Mouse (Mus musculus): ENCODE measurements at regions not wholly inside any gene's neighbourhood (a gene's known extent, or its start where the extent isn't known, plus 50 kb on each side); places are given as distances from the start of the nearest gene placed in this dataset.

DNA sequence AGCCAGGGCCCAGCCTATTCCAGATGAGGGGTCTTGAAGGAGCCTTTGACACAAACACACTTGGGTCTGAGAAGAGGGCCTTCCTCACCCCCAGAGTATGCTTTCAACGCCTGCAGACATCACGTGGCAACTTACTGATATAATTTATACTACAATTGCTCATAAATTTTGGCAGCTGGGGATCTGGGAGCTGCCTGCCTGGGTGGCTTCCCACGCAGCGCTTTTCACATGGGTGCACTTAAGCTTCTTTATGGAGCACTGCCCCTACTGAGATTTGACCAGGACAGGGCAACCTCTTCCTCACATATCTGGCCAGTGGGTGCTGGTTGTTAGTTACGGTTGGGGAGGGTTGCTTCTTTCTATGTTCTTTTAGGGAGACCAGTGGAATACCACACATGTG lies 61.6 kb downstream of the Spesp1 start:
- no peaks in the 10 kb centered on the region for H3K27me3 ChIP-seq
- H3K36me3 ChIP-seq: no peaks in the 10 kb centered on the region
- WGBS: 87% methylated on average over 5 of the region's 5 CpGs
- ATAC-seq (ENCODE audit: low FRiP score, low read depth): no peak
- no peaks in the 10 kb centered on the region for H3K9me3 ChIP-seq
- no peak overlapping the region for H3K9ac ChIP-seq (replicated peaks)
- H3K4me3 ChIP-seq: no peak overlapping the region
- H3K4me1 ChIP-seq: peaks cover 4% of the 10 kb centered on the region; the same call in 1 of the 2 replicates
- no peak overlapping the region for H3K27ac ChIP-seq (replicated peaks)
- no peak overlapping the region for H3K4me2 ChIP-seq (replicated peaks)

- Histone ChIP-seq H3K27me3 (no peaks in the 10 kb centered on the region), H3K9ac (replicated peaks) (no peak overlapping the region), H3K9me3 (no peaks in the 10 kb centered on the region), H3K36me3 (no peaks in the 10 kb centered on the region), H3K27ac (replicated peaks) (no peak overlapping the region), H3K4me2 (replicated peaks) (no peak overlapping the region), H3K4me3 (no peak overlapping the region), H3K4me1 (peaks cover 4% of the 10 kb centered on the region; the same call in 1 of the 2 replicates)
- ATAC-seq (ENCODE audit: low FRiP score, low read depth): no peak
- WGBS: 75% methylated on average over 13 of the region's 13 CpGs
Measured at GRCm38 (mm10) chr9:62215151-62215859, 66.7 kb downstream of the Spesp1 start.

DNA sequence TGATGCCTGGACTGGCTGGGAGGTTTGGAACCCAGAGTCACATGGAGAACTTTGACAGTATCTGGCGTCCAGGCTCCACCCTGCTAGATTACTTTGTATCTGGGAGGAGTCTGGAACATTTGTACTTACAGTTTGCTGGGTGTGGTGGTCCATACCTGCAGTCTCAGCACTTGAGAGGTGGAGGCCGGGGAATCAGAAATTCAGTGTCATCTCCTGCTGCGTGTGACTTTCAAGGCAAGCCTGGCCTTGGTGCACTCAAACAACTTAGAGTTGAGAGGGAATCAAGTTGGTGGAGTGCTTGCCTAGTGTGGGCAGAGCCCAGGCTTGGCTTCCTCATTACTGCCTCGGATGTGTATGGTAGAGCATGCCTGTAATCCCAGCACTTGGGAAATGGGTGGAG lies 67.5 kb downstream of the Spesp1 start:
- ATAC-seq (ENCODE audit: low FRiP score, low read depth): no peak
- no peaks in the 10 kb centered on the region for H3K9me3 ChIP-seq
- H3K36me3 ChIP-seq: no peaks in the 10 kb centered on the region
- H3K4me2 ChIP-seq (replicated peaks): no peak overlapping the region
- 86% methylated on average over 4 of the region's 4 CpGs for WGBS
- no peaks in the 10 kb centered on the region for H3K27me3 ChIP-seq
- H3K4me3 ChIP-seq: no peak overlapping the region
- H3K27ac ChIP-seq (replicated peaks): no peak overlapping the region
- H3K4me1 ChIP-seq: peaks cover 4% of the 10 kb centered on the region; the same call in 1 of the 2 replicates
- H3K9ac ChIP-seq (replicated peaks): no peak overlapping the region

DNA sequence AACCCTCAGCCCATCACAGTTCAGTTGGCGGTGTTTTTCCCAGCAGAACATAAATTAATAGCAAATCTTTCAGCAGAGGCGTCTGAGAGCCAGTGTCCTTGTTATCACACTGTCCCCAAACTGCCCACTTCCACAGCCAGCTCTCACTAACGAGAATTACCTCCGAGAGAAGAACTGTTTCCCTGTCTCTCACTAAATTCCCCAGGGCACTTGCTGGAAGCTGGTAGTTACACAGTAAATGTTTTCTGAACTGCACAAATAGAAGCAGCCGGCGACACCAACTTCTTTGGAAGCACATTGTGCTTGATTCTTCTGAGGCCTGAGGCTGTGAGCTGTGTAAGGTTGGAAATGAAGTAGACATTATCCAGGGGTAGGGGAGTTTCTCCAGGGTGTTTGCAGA lies 69.4 kb downstream of the Spesp1 start:
- Histone ChIP-seq H3K4me1 (peaks cover 4% of the 10 kb centered on the region; the same call in 1 of the 2 replicates), H3K36me3 (no peaks in the 10 kb centered on the region), H3K9me3 (no peaks in the 10 kb centered on the region), H3K27ac (replicated peaks) (no peak overlapping the region), H3K4me2 (replicated peaks) (no peak overlapping the region), H3K27me3 (no peaks in the 10 kb centered on the region), H3K9ac (replicated peaks) (no peak overlapping the region), H3K4me3 (no peak overlapping the region)
- ATAC-seq (ENCODE audit: low FRiP score, low read depth): no peak
- 64% methylated on average over 6 of the region's 6 CpGs for WGBS

DNA sequence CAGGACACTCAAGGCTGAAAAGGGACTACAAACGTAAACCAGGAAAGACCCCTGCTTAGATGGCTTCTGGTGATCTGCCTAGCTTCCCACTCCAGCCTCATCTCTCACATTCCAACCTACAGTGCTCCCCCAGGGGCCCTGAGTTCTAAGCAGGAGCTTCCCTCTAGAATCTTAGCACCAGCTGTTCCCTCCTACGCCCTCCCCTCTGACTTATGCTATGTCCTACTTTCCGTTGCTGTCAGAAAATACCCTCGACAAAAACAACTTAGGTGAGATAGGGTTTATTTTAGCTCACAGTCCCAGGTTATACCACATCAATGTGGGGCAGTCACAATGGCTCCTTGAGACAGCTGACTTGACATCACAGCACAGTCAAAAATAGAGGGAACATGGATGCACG lies 71.2 kb downstream of the Spesp1 start:
- Histone ChIP-seq H3K36me3 (no peaks in the 10 kb centered on the region), H3K27me3 (no peaks in the 10 kb centered on the region), H3K4me1 (peaks cover 4% of the 10 kb centered on the region; the same call in 1 of the 2 replicates), H3K9me3 (no peaks in the 10 kb centered on the region), H3K4me3 (no peak overlapping the region), H3K9ac (replicated peaks) (no peak overlapping the region), H3K27ac (replicated peaks) (no peak overlapping the region), H3K4me2 (replicated peaks) (no peak overlapping the region)
- ATAC-seq (ENCODE audit: low FRiP score, low read depth): no peak
- 79% methylated on average over 5 of the region's 5 CpGs for WGBS

DNA sequence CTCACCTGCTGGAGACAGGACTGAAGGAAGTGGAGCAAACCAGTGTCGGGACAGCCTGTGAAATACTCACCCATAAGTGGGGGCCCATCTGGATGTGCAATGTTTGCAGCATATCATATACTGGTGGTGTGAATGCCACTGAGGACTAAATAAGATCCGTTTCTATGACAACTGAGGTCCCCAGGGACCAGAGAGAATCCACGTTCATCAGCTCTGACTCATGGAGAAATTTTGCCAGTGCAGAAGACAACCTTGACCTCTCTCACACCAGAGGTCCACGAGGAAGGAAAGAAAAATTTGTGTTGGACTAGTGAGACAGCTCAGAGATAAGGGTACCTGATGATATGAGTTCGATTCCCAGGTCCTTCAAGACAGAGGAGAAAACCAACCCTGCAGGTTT lies 73.6 kb downstream of the Spesp1 start:
- no peak overlapping the region for H3K9ac ChIP-seq (replicated peaks)
- H3K4me1 ChIP-seq: peaks cover 4% of the 10 kb centered on the region; the same call in 1 of the 2 replicates
- H3K4me2 ChIP-seq (replicated peaks): no peak overlapping the region
- H3K36me3 ChIP-seq: no peaks in the 10 kb centered on the region
- H3K27ac ChIP-seq (replicated peaks): no peak overlapping the region
- H3K9me3 ChIP-seq: no peaks in the 10 kb centered on the region
- ATAC-seq (ENCODE audit: low FRiP score, low read depth): no peak
- no peak overlapping the region for H3K4me3 ChIP-seq
- 67% methylated on average over 5 of the region's 5 CpGs for WGBS
- no peaks in the 10 kb centered on the region for H3K27me3 ChIP-seq

DNA sequence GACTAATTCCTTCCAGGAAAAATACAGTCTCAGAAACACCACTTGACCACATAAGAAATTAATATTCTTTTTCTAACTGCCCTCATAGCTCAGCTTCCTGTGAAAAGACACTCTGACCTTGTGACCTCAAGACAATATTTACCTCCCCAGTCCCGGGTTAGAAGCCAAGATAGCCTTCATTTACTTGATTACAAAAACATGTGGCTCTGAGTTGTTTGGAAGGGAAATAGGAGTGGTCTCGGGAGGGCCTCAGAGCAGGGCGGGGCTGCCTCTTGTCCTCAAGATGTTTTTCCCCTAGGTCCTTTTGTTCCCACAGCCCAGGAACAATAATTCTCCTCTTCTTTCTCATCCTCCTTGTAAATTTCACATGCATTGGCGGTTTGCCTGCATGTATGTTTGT lies 76.7 kb downstream of the Spesp1 start:
- no peak overlapping the region for H3K4me2 ChIP-seq (replicated peaks)
- WGBS: 75% methylated on average over 4 of the region's 4 CpGs

GRCm38 (mm10) chr9:62203556-62203955 lies 78.5 kb downstream of the Spesp1 start:
- H3K27ac ChIP-seq (replicated peaks): no peak overlapping the region
- no peaks in the 10 kb centered on the region for H3K27me3 ChIP-seq
- H3K9me3 ChIP-seq: no peaks in the 10 kb centered on the region
- no peaks in the 10 kb centered on the region for H3K4me1 ChIP-seq
- ATAC-seq (ENCODE audit: low FRiP score, low read depth): no peak
- H3K4me2 ChIP-seq (replicated peaks): no peak overlapping the region
- no peak overlapping the region for H3K4me3 ChIP-seq
- 19% methylated on average over 4 of the region's 4 CpGs for WGBS
- no peaks in the 10 kb centered on the region for H3K36me3 ChIP-seq
- no peak overlapping the region for H3K9ac ChIP-seq (replicated peaks)

More for the DNA sequence above, 76.7 kb downstream of the Spesp1 start:
- no peak for ATAC-seq (ENCODE audit: low FRiP score, low read depth)
- no peaks in the 10 kb centered on the region for H3K9me3 ChIP-seq
- no peak overlapping the region for H3K27ac ChIP-seq (replicated peaks)
- H3K27me3 ChIP-seq: no peaks in the 10 kb centered on the region
- H3K4me1 ChIP-seq: no peaks in the 10 kb centered on the region
- no peak overlapping the region for H3K9ac ChIP-seq (replicated peaks)
- H3K36me3 ChIP-seq: no peaks in the 10 kb centered on the region
- H3K4me3 ChIP-seq: no peak overlapping the region

DNA sequence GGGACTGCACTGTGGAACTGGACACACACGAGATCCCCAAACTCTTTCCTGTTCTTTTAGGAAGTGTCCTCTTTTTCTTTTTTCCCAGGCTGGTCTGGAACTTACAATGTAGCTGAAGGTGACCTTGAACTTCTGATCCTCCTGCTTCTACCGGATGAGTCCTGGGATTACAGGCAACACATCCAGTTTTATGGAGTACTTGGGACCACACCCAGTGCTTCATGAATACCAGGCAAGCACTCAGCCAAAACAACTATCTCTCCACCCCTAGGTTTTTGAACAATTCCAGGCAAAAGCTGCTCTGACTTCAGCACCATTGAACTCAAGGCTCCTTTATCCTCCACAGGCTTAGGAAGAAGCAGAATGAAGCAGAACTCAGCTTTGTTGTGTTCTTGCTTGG lies 79.7 kb downstream of the Spesp1 start:
- no peak for ATAC-seq (ENCODE audit: low FRiP score, low read depth)
- Histone ChIP-seq H3K9ac (replicated peaks) (no peak overlapping the region), H3K4me1 (no peaks in the 10 kb centered on the region), H3K36me3 (no peaks in the 10 kb centered on the region), H3K4me3 (no peak overlapping the region), H3K27me3 (no peaks in the 10 kb centered on the region), H3K4me2 (replicated peaks) (no peak overlapping the region), H3K27ac (replicated peaks) (no peak overlapping the region), H3K9me3 (no peaks in the 10 kb centered on the region)
- WGBS: 77% methylated on average over 2 of the region's 2 CpGs

GRCm38 (mm10) chr9:62197486-62197885 lies 75.0 kb upstream of the Glce start:
- Histone ChIP-seq H3K4me1 (peaks cover 5% of the 10 kb centered on the region; the same call in 1 of the 2 replicates), H3K36me3 (no peaks in the 10 kb centered on the region), H3K9me3 (no peaks in the 10 kb centered on the region), H3K4me3 (no peak overlapping the region), H3K9ac (replicated peaks) (no peak overlapping the region), H3K27ac (replicated peaks) (no peak overlapping the region), H3K27me3 (no peaks in the 10 kb centered on the region), H3K4me2 (replicated peaks) (no peak overlapping the region)
- WGBS: 88% methylated on average over 2 of the region's 2 CpGs
- ATAC-seq (ENCODE audit: low FRiP score, low read depth): no peak

DNA sequence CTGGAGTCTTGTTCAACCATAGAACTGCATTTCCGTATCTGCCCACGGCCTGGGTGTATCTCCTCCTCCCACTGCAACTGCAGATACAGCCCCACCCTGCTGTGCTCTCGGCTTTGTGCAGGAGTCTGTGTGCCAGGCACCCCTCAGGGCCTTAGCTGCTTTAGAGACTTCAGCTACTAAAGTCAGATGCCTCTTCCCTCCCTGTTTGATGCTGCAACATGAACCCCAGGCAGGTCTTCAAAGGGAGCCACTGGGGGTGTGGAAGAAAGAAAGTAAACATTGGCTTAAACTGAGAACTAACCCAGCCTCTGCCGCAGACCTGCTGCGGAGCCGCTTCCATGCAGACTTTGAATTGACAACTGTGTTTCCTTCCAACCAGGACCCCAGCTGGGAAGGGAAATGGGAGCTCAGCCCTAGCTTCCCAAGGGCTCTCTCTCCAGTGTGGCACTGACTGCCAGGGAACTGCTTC lies 70.0 kb upstream of the Glce start:
- 3% methylated on average over 6 of the region's 6 CpGs for whole genome bisulfite sequencing
- Histone ChIP-seq H3K4me1 (peaks cover 21% of the 10 kb centered on the region), H3K36me3 (no peaks in the 10 kb centered on the region), H3K27ac (replicated peaks) (0 out of 2 replicates have a peak overlapping the region, but pooled peaks have one; percentile 10), H3K27me3 (peaks cover 5% of the 10 kb centered on the region), H3K4me3 (no peak overlapping the region), H3K4me2 (replicated peaks) (no peak overlapping the region), H3K9me3 (no peaks in the 10 kb centered on the region), H3K9ac (replicated peaks) (no peak overlapping the region; the same call in 1 of the 2 replicates)
- ATAC-seq (ENCODE audit: low FRiP score, low read depth): no peak

DNA sequence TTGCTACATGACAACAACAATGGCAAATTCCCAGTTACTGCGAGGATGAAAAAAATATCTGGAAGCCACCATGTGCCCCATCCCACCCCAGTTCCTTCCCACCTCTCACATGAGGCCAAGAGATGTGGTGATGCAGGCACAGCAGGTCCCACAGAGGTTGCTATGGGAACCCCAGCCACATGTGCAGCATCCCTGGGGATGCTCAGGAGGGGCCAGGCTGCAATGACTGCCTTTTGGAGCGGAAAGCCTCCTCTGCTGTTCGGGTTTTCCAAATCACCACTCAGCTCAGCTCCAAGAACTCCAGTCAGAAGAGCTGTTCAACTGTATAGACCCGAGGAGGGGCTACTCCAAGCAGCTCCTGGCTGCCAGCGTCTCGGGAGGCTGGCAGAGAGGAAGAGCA lies 68.0 kb upstream of the Glce start:
- no peak for ATAC-seq (ENCODE audit: low FRiP score, low read depth)
- H3K4me2 ChIP-seq (replicated peaks): peak overlapping the region; percentile 15; the same call in 1 of the 2 replicates

More for the DNA sequence above, 68.0 kb upstream of the Glce start:
- peaks cover 21% of the 10 kb centered on the region for H3K4me1 ChIP-seq
- no peak overlapping the region for H3K4me3 ChIP-seq
- H3K27me3 ChIP-seq: peaks cover 5% of the 10 kb centered on the region
- no peak overlapping the region for H3K9ac ChIP-seq (replicated peaks)
- peak overlapping the region; percentile 39; the same call in 1 of the 2 replicates for H3K27ac ChIP-seq (replicated peaks)
- WGBS: 23% methylated on average over 6 of the region's 6 CpGs
- no peaks in the 10 kb centered on the region for H3K9me3 ChIP-seq
- H3K36me3 ChIP-seq: no peaks in the 10 kb centered on the region
